Comparison of ENCODE assay signal across 22 mouse cellular contexts in genomic region chr3:27703081-27703480, GRCm38 (mm10). TPM values are rescaled to one million over a fixed set of nuclear protein-coding genes. Genes with fewer than 3 reads are reported as not detected.
A peak's percentile ranks its signal among the peaks of the same experiment; 100 is the strongest.
DNase-seq lines count a peak whose midpoint lies in the region; ATAC-seq and TF ChIP-seq lines count a peak whose summit lies in the region.
"Had no signal": no experiment of that assay in that cellular context is flagged by ENCODE, and none has a peak within 500 bp of the region (broad histone marks: within the 10 kb centered on the region; RNA-seq: fewer than 3 reads in every experiment).

No protein-coding gene starts in this region.

- H3K9me3 ChIP-seq in E14TG2a.4 (ENCODE audit: low read length) (no peaks in the 10 kb centered on the region), ES-Bruce4 (replicated peaks; ENCODE audit: control insufficient read depth, insufficient read depth, low read length, poor library complexity, severe bottlenecking) (no peaks in the 10 kb centered on the region), ES-E14 (ENCODE audit: control insufficient read depth, insufficient read depth, low read depth, low read length) (no peaks in the 10 kb centered on the region)
- no peaks in the 10 kb centered on the region for H3K9me3 ChIP-seq in hindbrain, embryonic 14.5 days (ENCODE audit: control insufficient read depth, low read length)
- H3K9me3 ChIP-seq: embryonic facial prominence, embryonic 10.5 days; embryonic facial prominence, embryonic 12.5 days; forebrain, embryonic 13.5 days; forebrain, embryonic 15.5 days had no signal

- H3K4me2 ChIP-seq in hindbrain, embryonic 14.5 days (replicated peaks): no peak overlapping the region
- H3K4me2 ChIP-seq: embryonic facial prominence, embryonic 12.5 days; forebrain, embryonic 13.5 days; forebrain, embryonic 15.5 days had no signal

- no peak for TF ChIP-seq EP300 in ES-Bruce4 (IDR thresholded peaks at IDR 0.05; ENCODE audit: insufficient read depth, low read depth, low read length)

- H3K4me1 ChIP-seq in E14TG2a.4 (replicated peaks; ENCODE audit: low read depth, low read length): peaks cover 79% of the 10 kb centered on the region
- peaks cover 12% of the 10 kb centered on the region for H3K4me1 ChIP-seq in ES-Bruce4 (ENCODE audit: control insufficient read depth, insufficient read depth, low read length)
- H3K4me1 ChIP-seq in ES-E14 (ENCODE audit: control insufficient read depth in 2 of 2, insufficient read depth in 2 of 2, low read length in 2 of 2, poor library complexity in 1 of 2): peaks cover 16 to 20% of the 10 kb centered on the region in 2 experiments
- H3K4me1 ChIP-seq in hindbrain, embryonic 14.5 days (replicated peaks; ENCODE audit: control insufficient read depth, insufficient read depth, low read length): no peaks in the 10 kb centered on the region
- H3K4me1 ChIP-seq: forebrain, embryonic 13.5 days; forebrain, embryonic 15.5 days had no signal

- no peak for TF ChIP-seq POLR2A in ES-Bruce4 (IDR thresholded peaks at IDR 0.05; ENCODE audit: insufficient read depth, low read length)

- H3K27me3 ChIP-seq in E14TG2a.4 (ENCODE audit: insufficient read depth, low read length): peaks cover 8% of the 10 kb centered on the region; the same call in 1 of the 2 replicates
- H3K27me3 ChIP-seq in ES-Bruce4 (ENCODE audit: control insufficient read depth, insufficient read depth, low read length, poor library complexity, severe bottlenecking): no peaks in the 10 kb centered on the region
- no peaks in the 10 kb centered on the region for H3K27me3 ChIP-seq in hindbrain, embryonic 14.5 days (ENCODE audit: control insufficient read depth, insufficient read depth, low read length)
- H3K27me3 ChIP-seq: embryonic facial prominence, embryonic 12.5 days; forebrain, embryonic 13.5 days; forebrain, embryonic 15.5 days had no signal

- DNase-seq in ES-E14 (ENCODE audit: low read depth, low spot score) (peak; percentile 27), ZHBTc4 (ENCODE audit: low read depth, low spot score) (peak; percentile 70)
- DNase-seq in gastrocnemius, postnatal 10 days: no peak
- no peak for DNase-seq in cerebellum, postnatal 4 days (ENCODE audit: low spot score in 2 of 2)
- no peak for DNase-seq in hindbrain, embryonic 14.5 days (ENCODE audit: low spot score)
- DNase-seq: adrenal gland, adult 2 months; adrenal gland, postnatal 10 days; adrenal gland, postnatal 25 days; cerebellum, adult 11 months; cerebellum, adult 18-20 months; cerebellum, adult 8-10 months; cerebellum, adult 9-11 months; cerebellum, postnatal 14 days; cerebellum, postnatal 36 days; forebrain, postnatal 0 days had no signal

- 96% methylated on average over 2 of the region's 2 CpGs for WGBS in hindbrain, embryonic 14.5 days

- in situ Hi-C loops in ES-E14 (cut with MboI; ENCODE audit: low sequenced_read_pairs in 2 of 2, unreplicated experiment in 2 of 2): no loop called here

- H3K9ac ChIP-seq in ES-Bruce4 (ENCODE audit: low read depth, poor library complexity, severe bottlenecking) (no peak overlapping the region), ES-E14 (ENCODE audit: insufficient read depth, low read depth, low read length, poor library complexity, severe bottlenecking) (no peak overlapping the region)
- H3K9ac ChIP-seq in hindbrain, embryonic 14.5 days: no peak overlapping the region
- H3K9ac ChIP-seq: embryonic facial prominence, embryonic 12.5 days; forebrain, embryonic 13.5 days; forebrain, embryonic 15.5 days; forebrain, postnatal 0 days had no signal

- H3K4me3 ChIP-seq in E14TG2a.4 (replicated peaks; ENCODE audit: low read length) (0 out of 2 replicates have a peak overlapping the region, but pooled peaks have one; percentile 37), ES-Bruce4 (ENCODE audit: low read depth, low read length) (no peak overlapping the region), ES-E14 (ENCODE audit: insufficient read depth in 1 of 2, low read depth in 1 of 2, low read length in 2 of 2, poor library complexity in 1 of 2, severe bottlenecking in 1 of 2) (no peak overlapping the region)
- H3K4me3 ChIP-seq in hindbrain, embryonic 14.5 days (replicated peaks; ENCODE audit: low read length): no peak overlapping the region
- H3K4me3 ChIP-seq: embryonic facial prominence, embryonic 10.5 days; embryonic facial prominence, embryonic 12.5 days; forebrain, embryonic 13.5 days; forebrain, embryonic 15.5 days had no signal

- TF ChIP-seq CTCF in E14TG2a.4 (conservative IDR thresholded peaks at IDR 0.05; ENCODE audit: low read length) (no peak), ES-Bruce4 (IDR thresholded peaks at IDR 0.05; ENCODE audit: low read depth, low read length) (no peak)

- ATAC-seq in hindbrain, embryonic 14.5 days (ENCODE audit: low FRiP score): no peak
- ATAC-seq: forebrain, embryonic 13.5 days; forebrain, embryonic 15.5 days; forebrain, postnatal 0 days had no signal

- no peaks in the 10 kb centered on the region for H3K36me3 ChIP-seq in E14TG2a.4 (ENCODE audit: insufficient read depth, low read length)
- H3K36me3 ChIP-seq in ES-Bruce4 (ENCODE audit: control insufficient read depth, insufficient read depth, low read length, poor library complexity, severe bottlenecking): no peaks in the 10 kb centered on the region
- no peaks in the 10 kb centered on the region for H3K36me3 ChIP-seq in ES-E14 (ENCODE audit: control insufficient read depth, insufficient read depth, low read length, poor library complexity, severe bottlenecking)
- no peaks in the 10 kb centered on the region for H3K36me3 ChIP-seq in hindbrain, embryonic 14.5 days (replicated peaks; ENCODE audit: control insufficient read depth, insufficient read depth)
- H3K36me3 ChIP-seq: embryonic facial prominence, embryonic 12.5 days; forebrain, embryonic 15.5 days had no signal

- peak overlapping the region; percentile 75 for H3K27ac ChIP-seq in ES-Bruce4 (ENCODE audit: insufficient read depth, low read length)
- H3K27ac ChIP-seq in ES-E14 (ENCODE audit: insufficient read depth, low read depth, low read length, poor library complexity, severe bottlenecking): peak overlapping the region; percentile 73; the same call in 1 of the 2 replicates
- H3K27ac ChIP-seq in hindbrain, embryonic 14.5 days: no peak overlapping the region
- H3K27ac ChIP-seq: embryonic facial prominence, embryonic 10.5 days; embryonic facial prominence, embryonic 12.5 days; forebrain, embryonic 13.5 days; forebrain, embryonic 15.5 days had no signal

TF ChIP-seq in ES-E14, 5 proteins besides CTCF, POLR2A, EP300 and RAD21:
- TF ChIP-seq CHD2 (IDR thresholded peaks at IDR 0.05; ENCODE audit: low read depth, low read length): no peak
- no peak for TF ChIP-seq HCFC1 (IDR thresholded peaks at IDR 0.05; ENCODE audit: borderline replicate concordance, insufficient read depth, low read length)
- TF ChIP-seq ZNF384 (IDR thresholded peaks at IDR 0.05; ENCODE audit: low read depth, low read length): no peak
- TF ChIP-seq ZC3H11A (IDR thresholded peaks at IDR 0.05; ENCODE audit: borderline replicate concordance, low read depth, low read length): no peak
- TF ChIP-seq MAFK (IDR thresholded peaks at IDR 0.05; ENCODE audit: insufficient read depth, low read depth, low read length): no peak

RNA-seq across cellular contexts. Expression of gene Fndc3b, which starts 8.0 kb away (rescaled TPM):
- polyA plus RNA-seq in ES-Bruce4 (2011; ENCODE audit: insufficient read depth, insufficient read length, low read depth, missing spikeins): 36.7 and 42.6 TPM in 2 replicates
- total RNA-seq in ES-E14 (2012; rRNA removed): 9.7 and 16.6 TPM in 2 replicates
- 10 to 100 TPM; 41.9 to 56.1 TPM for total RNA-seq in gastrocnemius, postnatal 10 days (2021)
- 11.3 and 11.4 TPM in 2 replicates for polyA plus RNA-seq in hindbrain, embryonic 14.5 days (2014; fragmentation: Nextera tagmentation; extraction: Ambion mirVana)
- total RNA-seq: MEL had no signal

Comparison
In these comparisons a context has a peak if more than half of its experiments do, and no peak if none do; other contexts are left out.
1. DNase-seq: peak in ES-E14 (single experiment) and ZHBTc4 (single experiment); none in gastrocnemius, postnatal 10 days (single experiment), cerebellum, postnatal 4 days (0 of 2) and hindbrain, embryonic 14.5 days (single experiment).